Mouse (Mus musculus): ENCODE data around the gene Piezo1.

DNA sequence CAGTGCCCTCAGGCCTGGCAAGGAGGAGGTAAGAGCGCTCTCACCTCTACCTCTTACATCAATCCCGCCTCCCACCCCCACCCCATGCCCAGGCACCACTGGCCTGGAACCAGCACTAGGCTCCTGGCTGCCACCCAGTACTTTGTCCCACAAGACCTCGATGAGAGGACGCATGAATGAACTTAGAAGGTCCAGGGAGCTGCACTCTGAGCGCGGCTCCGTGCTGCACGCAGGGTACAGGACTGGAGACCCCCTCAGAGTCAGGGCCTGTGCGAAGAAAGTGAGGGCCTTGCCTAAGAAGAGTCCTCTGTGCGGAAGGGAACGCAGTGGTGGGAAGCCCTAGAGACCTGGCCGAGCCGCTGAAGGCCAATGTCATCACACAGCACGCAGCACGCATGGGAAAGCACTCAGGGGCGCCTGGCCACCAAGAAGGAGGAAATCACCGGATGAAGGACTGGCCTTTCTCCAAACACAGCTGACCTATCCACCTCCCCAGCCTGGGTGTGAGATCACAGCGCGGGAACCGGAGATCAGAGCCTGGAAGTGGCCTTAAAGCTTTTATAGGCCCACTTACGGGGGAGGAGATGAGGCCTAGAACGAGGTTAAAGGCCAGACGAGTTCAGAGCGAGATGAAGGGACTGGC is 4.2 kb downstream of the Piezo1 start:
- TF ChIP-seq CTCF (IDR thresholded peaks at IDR 0.05; ENCODE audit: low read depth) (no peak), EP300 (optimal IDR thresholded peaks at IDR 0.05) (no peak)
